In the genomic region with DNA sequence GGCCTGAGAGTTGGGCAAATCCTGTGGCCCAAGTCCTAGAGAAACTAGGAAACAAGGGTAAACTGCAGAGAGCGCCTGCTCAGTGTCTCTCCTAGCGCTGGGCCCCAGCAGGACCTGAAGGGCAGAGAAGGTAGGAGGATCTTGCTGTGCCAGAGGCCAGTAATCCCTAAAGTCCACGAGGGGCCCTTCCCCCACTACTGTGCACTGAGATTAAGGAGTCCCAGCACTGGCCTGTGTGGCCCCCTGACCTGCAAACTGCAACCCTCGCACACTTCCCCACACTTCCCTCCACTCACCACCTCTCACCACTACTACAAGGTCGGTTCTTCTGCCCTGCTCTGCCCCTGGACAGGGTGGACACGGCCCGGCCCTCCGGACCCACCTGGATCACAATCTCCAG, we compare ENCODE assay signal across 10 mouse cellular contexts. TPM values are rescaled to one million over a fixed set of nuclear protein-coding genes. Genes with fewer than 3 reads are reported as not detected.
A peak's percentile ranks its signal among the peaks of the same experiment; 100 is the strongest.
DNase-seq lines count a peak whose midpoint lies in the region; ATAC-seq and TF ChIP-seq lines count a peak whose summit lies in the region.
"Had no signal": no experiment of that assay in that cellular context is flagged by ENCODE, and none has a peak within 500 bp of the region (broad histone marks: within the 10 kb centered on the region; RNA-seq: fewer than 3 reads in every experiment).

No protein-coding gene starts in this region.

- peaks cover 36% of the 10 kb centered on the region for H3K36me3 ChIP-seq in heart, embryonic 13.5 days
- peaks cover 29% of the 10 kb centered on the region for H3K36me3 ChIP-seq in forebrain, embryonic 12.5 days (replicated peaks)
- peaks cover 2% of the 10 kb centered on the region; the same call in 1 of the 2 replicates for H3K36me3 ChIP-seq in kidney, embryonic 14.5 days (ENCODE audit: control insufficient read depth, insufficient read depth, low read length)
- H3K36me3 ChIP-seq in midbrain, postnatal 0 days (ENCODE audit: insufficient read depth, low read length), result no peaks in the 10 kb centered on the region
- H3K36me3 ChIP-seq: stomach, embryonic 15.5 days had no signal

- peak overlapping the region; percentile 73 for H3K9ac ChIP-seq in heart, embryonic 13.5 days
- peak overlapping the region; percentile 53; the same call in 1 of the 2 replicates for H3K9ac ChIP-seq in forebrain, embryonic 12.5 days
- H3K9ac ChIP-seq in kidney, embryonic 14.5 days (ENCODE audit: low read depth, low read length), result peak overlapping the region; percentile 13; the same call in 1 of the 2 replicates
- H3K9ac ChIP-seq in midbrain, postnatal 0 days (replicated peaks; ENCODE audit: low read length, poor library complexity, severe bottlenecking), result 0 out of 2 replicates have a peak overlapping the region, but pooled peaks have one; percentile 51
- H3K9ac ChIP-seq: stomach, embryonic 15.5 days had no signal

- peak overlapping the region; percentile 48 for H3K4me2 ChIP-seq in heart, embryonic 13.5 days
- peak overlapping the region; percentile 49 for H3K4me2 ChIP-seq in forebrain, embryonic 12.5 days
- H3K4me2 ChIP-seq in kidney, embryonic 14.5 days (replicated peaks; ENCODE audit: low read depth, low read length), result peak overlapping the region; percentile 26
- H3K4me2 ChIP-seq in midbrain, postnatal 0 days (ENCODE audit: low read depth, low read length, poor library complexity, severe bottlenecking), result peak overlapping the region; percentile 48
- H3K4me2 ChIP-seq: stomach, embryonic 15.5 days had no signal

- peaks cover 21% of the 10 kb centered on the region for H3K4me1 ChIP-seq in heart, embryonic 13.5 days
- H3K4me1 ChIP-seq in forebrain, embryonic 12.5 days, result peaks cover 59% of the 10 kb centered on the region
- H3K4me1 ChIP-seq in kidney, embryonic 14.5 days (ENCODE audit: control insufficient read depth, insufficient read depth, low read length), result peaks cover 47% of the 10 kb centered on the region
- peaks cover 31% of the 10 kb centered on the region for H3K4me1 ChIP-seq in midbrain, postnatal 0 days (ENCODE audit: insufficient read depth, low read length)

- ATAC-seq in heart, embryonic 13.5 days (ENCODE audit: extremely low read depth, insufficient number of reproducible peaks, low FRiP score, low TSS enrichment), result no peak
- no peak for ATAC-seq in forebrain, embryonic 12.5 days (ENCODE audit: low FRiP score)
- no peak; the same call in 1 of the 2 replicates for ATAC-seq in kidney, embryonic 14.5 days (ENCODE audit: low FRiP score, low TSS enrichment)
- peak; percentile 1; the same call in 1 of the 2 replicates for ATAC-seq in midbrain, postnatal 0 days (ENCODE audit: low FRiP score)
- no peak for ATAC-seq in frontal cortex, adult (ENCODE audit: low TSS enrichment)

- H3K27ac ChIP-seq in heart, embryonic 13.5 days (replicated peaks), result peak overlapping the region; percentile 59
- peak overlapping the region; percentile 93 for H3K27ac ChIP-seq in forebrain, embryonic 12.5 days
- H3K27ac ChIP-seq in kidney, embryonic 14.5 days (ENCODE audit: low read depth, low read length), result peak overlapping the region; percentile 90
- peak overlapping the region; percentile 80 for H3K27ac ChIP-seq in midbrain, postnatal 0 days (ENCODE audit: low read depth, low read length)
- H3K27ac ChIP-seq: stomach, embryonic 15.5 days had no signal

- TF ChIP-seq CTCF in midbrain, postnatal 0 days (IDR thresholded peaks at IDR 0.05), result no peak

- no peak for DNase-seq in heart, postnatal 4 days
- no peak for DNase-seq in midbrain, postnatal 0 days (ENCODE audit: low spot score)
- DNase-seq in cerebellum, postnatal 14 days, result no peak
- no peak for DNase-seq in right cerebral cortex, postnatal 36 days (ENCODE audit: low spot score in 2 of 2)
- DNase-seq: adrenal gland, postnatal 25 days had no signal

- peak overlapping the region; percentile 24; the same call in 1 of the 2 replicates for H3K4me3 ChIP-seq in heart, embryonic 13.5 days
- peak overlapping the region; percentile 18 for H3K4me3 ChIP-seq in forebrain, embryonic 12.5 days (replicated peaks)
- H3K4me3 ChIP-seq in kidney, embryonic 14.5 days (ENCODE audit: low read length), result peak overlapping the region; percentile 0; the same call in 1 of the 2 replicates
- peak overlapping the region; percentile 0; the same call in 1 of the 2 replicates for H3K4me3 ChIP-seq in midbrain, postnatal 0 days (ENCODE audit: low read depth, low read length)
- H3K4me3 ChIP-seq: stomach, embryonic 15.5 days had no signal

- no peaks in the 10 kb centered on the region for H3K9me3 ChIP-seq in heart, embryonic 13.5 days
- H3K9me3 ChIP-seq in forebrain, embryonic 12.5 days, result no peaks in the 10 kb centered on the region
- no peaks in the 10 kb centered on the region for H3K9me3 ChIP-seq in kidney, embryonic 14.5 days (ENCODE audit: control insufficient read depth, low read length)
- H3K9me3 ChIP-seq in midbrain, postnatal 0 days (ENCODE audit: low read length), result no peaks in the 10 kb centered on the region
- H3K9me3 ChIP-seq: stomach, embryonic 15.5 days had no signal

- 37% methylated on average over 8 of the region's 8 CpGs for WGBS in heart, embryonic 13.5 days
- WGBS in forebrain, embryonic 12.5 days, result 23% methylated on average over 8 of the region's 8 CpGs
- 36% methylated on average over 8 of the region's 8 CpGs for WGBS in kidney, embryonic 14.5 days
- 17% methylated on average over 8 of the region's 8 CpGs for WGBS in midbrain, postnatal 0 days

- H3K27me3 ChIP-seq in heart, embryonic 13.5 days (replicated peaks), result no peaks in the 10 kb centered on the region
- H3K27me3 ChIP-seq in forebrain, embryonic 12.5 days, result no peaks in the 10 kb centered on the region
- no peaks in the 10 kb centered on the region for H3K27me3 ChIP-seq in kidney, embryonic 14.5 days (ENCODE audit: control insufficient read depth, insufficient read depth, low read length)
- H3K27me3 ChIP-seq in midbrain, postnatal 0 days (ENCODE audit: insufficient read depth, low read length), result no peaks in the 10 kb centered on the region
- H3K27me3 ChIP-seq: stomach, embryonic 15.5 days had no signal

RNA-seq across cellular contexts. Expression of a gene that starts 7.2 kb away (rescaled TPM):
- polyA plus RNA-seq in heart, embryonic 13.5 days (2015; fragmentation: Nextera tagmentation; extraction: Ambion mirVana), result 3.4 and 3.5 TPM in 2 replicates
- 1 to 10 TPM; 8.2 to 8.3 TPM for total RNA-seq in heart, postnatal 4 days (2021)
- polyA plus RNA-seq in forebrain, embryonic 12.5 days (2016; fragmentation: Nextera tagmentation; extraction: Ambion mirVana), result 15.4 and 17.4 TPM in 2 replicates
- polyA plus RNA-seq in kidney, embryonic 14.5 days (2014; fragmentation: Nextera tagmentation; extraction: Ambion mirVana), result 10.3 and 13.2 TPM in 2 replicates
- 22.0 and 33.2 TPM in 2 replicates for total RNA-seq in midbrain, postnatal 0 days (2014; rRNA removed)
- 3.2 and 4.2 TPM in 2 replicates for polyA plus RNA-seq in midbrain, postnatal 0 days (2015; fragmentation: Nextera tagmentation; extraction: Ambion mirVana)

RNA-seq across cellular contexts. Expression of a gene that starts 25.0 kb away (rescaled TPM):
- 39.7 and 43.7 TPM in 2 replicates for polyA plus RNA-seq in heart, embryonic 13.5 days (2015; fragmentation: Nextera tagmentation; extraction: Ambion mirVana)
- 10 to 100 TPM; 33.7 to 35.8 TPM for total RNA-seq in heart, postnatal 4 days (2021)
- 52.7 and 56.8 TPM in 2 replicates for polyA plus RNA-seq in forebrain, embryonic 12.5 days (2016; fragmentation: Nextera tagmentation; extraction: Ambion mirVana)
- 64.4 and 79.8 TPM in 2 replicates for polyA plus RNA-seq in kidney, embryonic 14.5 days (2014; fragmentation: Nextera tagmentation; extraction: Ambion mirVana)
- 51.4 and 54.5 TPM in 2 replicates for total RNA-seq in midbrain, postnatal 0 days (2014; rRNA removed)
- 42.2 and 51.1 TPM in 2 replicates for polyA plus RNA-seq in midbrain, postnatal 0 days (2015; fragmentation: Nextera tagmentation; extraction: Ambion mirVana)

RNA-seq across cellular contexts. Expression of a gene that starts 35.0 kb away (rescaled TPM):
- not detected in 2 replicates for polyA plus RNA-seq in heart, embryonic 13.5 days (2015; fragmentation: Nextera tagmentation; extraction: Ambion mirVana)
- total RNA-seq in heart, postnatal 4 days (2021), result not detected
- polyA plus RNA-seq in forebrain, embryonic 12.5 days (2016; fragmentation: Nextera tagmentation; extraction: Ambion mirVana), result 0.26 TPM in 1 of 2 replicates, not detected in the other
- polyA plus RNA-seq in kidney, embryonic 14.5 days (2014; fragmentation: Nextera tagmentation; extraction: Ambion mirVana), result 0.27 and 0.95 TPM in 2 replicates
- total RNA-seq in midbrain, postnatal 0 days (2014; rRNA removed), result 0.27 and 4.4 TPM in 2 replicates
- polyA plus RNA-seq in midbrain, postnatal 0 days (2015; fragmentation: Nextera tagmentation; extraction: Ambion mirVana), result 0.25 and 1.4 TPM in 2 replicates
- total RNA-seq: adrenal gland, postnatal 25 days had no signal

RNA-seq across cellular contexts. Expression of a gene that starts 42.9 kb away (rescaled TPM):
- 273 and 299 TPM in 2 replicates for polyA plus RNA-seq in heart, embryonic 13.5 days (2015; fragmentation: Nextera tagmentation; extraction: Ambion mirVana)
- 10 to 100 TPM; 63.0 to 65.1 TPM for total RNA-seq in heart, postnatal 4 days (2021)
- polyA plus RNA-seq in forebrain, embryonic 12.5 days (2016; fragmentation: Nextera tagmentation; extraction: Ambion mirVana), result 250 and 275 TPM in 2 replicates
- 412 and 476 TPM in 2 replicates for polyA plus RNA-seq in kidney, embryonic 14.5 days (2014; fragmentation: Nextera tagmentation; extraction: Ambion mirVana)
- total RNA-seq in midbrain, postnatal 0 days (2014; rRNA removed), result 19.5 and 32.4 TPM in 2 replicates
- polyA plus RNA-seq in midbrain, postnatal 0 days (2015; fragmentation: Nextera tagmentation; extraction: Ambion mirVana), result 103 and 104 TPM in 2 replicates

Comparison
In these comparisons a context has a peak if more than half of its experiments do, and no peak if none do; other contexts are left out.
1. H3K9ac ChIP-seq: peak in every context shown above with its lines; median percentile 73 in heart, embryonic 13.5 days; 53 in forebrain, embryonic 12.5 days; 51 in midbrain, postnatal 0 days; 13 in kidney, embryonic 14.5 days.